ENCODE assay signal across 17 mouse cellular contexts in genomic region chr17:80557461-80557860, GRCm38 (mm10). TPM values are rescaled to one million over a fixed set of nuclear protein-coding genes. Genes with fewer than 3 reads are reported as not detected.
DNase-seq lines count a peak whose midpoint lies in the region; ATAC-seq and TF ChIP-seq lines count a peak whose summit lies in the region.
"Had no signal": no experiment of that assay in that cellular context is flagged by ENCODE, and none has a peak within 500 bp of the region (broad histone marks: within the 10 kb centered on the region; RNA-seq: fewer than 3 reads in every experiment).

No protein-coding gene starts in this region.

- intact Hi-C loops in heart, adult 2 months (cut with DNase I) = no loop called here
- intact Hi-C loops in left cerebral cortex, adult 2 months (cut with DNase I) = no loop called here
- intact Hi-C loops in left cerebral cortex, postnatal 4 days (cut with DNase I) = loop anchor here (10.0 kb wide), 2 partner anchors 103 to 263 kb away; partner anchors contain the start of genes Dhx57 and Morn2

- no peaks in the 10 kb centered on the region for H3K36me3 ChIP-seq in heart, adult 2 months (ENCODE audit: control insufficient read depth, insufficient read depth, low read length)
- no peaks in the 10 kb centered on the region for H3K36me3 ChIP-seq in heart, embryonic 12.5 days
- H3K36me3 ChIP-seq in embryonic facial prominence, embryonic 10.5 days (replicated peaks) = peaks cover 16% of the 10 kb centered on the region

- no peak for DNase-seq in heart, adult 2 months
- DNase-seq in left cerebral cortex, adult 2 months (ENCODE audit: extremely low spot score in 1 of 2, low spot score in 2 of 2) = no peak
- no peak for DNase-seq in left cerebral cortex, postnatal 4 days
- peak; percentile 19 for DNase-seq in thymus, postnatal 4 days
- DNase-seq in thymus, postnatal 36 days = no peak
- DNase-seq in embryonic facial prominence, embryonic 10.5 days (ENCODE audit: low spot score) = no peak
- DNase-seq: adrenal gland, adult 8-10 months; cerebellum, adult 11 months; cerebellum, postnatal 36 days; kidney, postnatal 14 days; layer of hippocampus, adult 9-11 months; lung, postnatal 10 days; spleen, adult 18-20 months had no signal

- TF ChIP-seq CTCF in heart, adult 2 months (IDR thresholded peaks at IDR 0.05) = peak; percentile 22; the same call in 1 of the 2 replicates
- TF ChIP-seq CTCF in left cerebral cortex, adult 2 months (IDR thresholded peaks at IDR 0.05) = peak; percentile 6; the same call in 1 of the 2 replicates

- no peaks in the 10 kb centered on the region; the same call in 1 of the 2 replicates for H3K4me1 ChIP-seq in heart, adult 2 months (ENCODE audit: control insufficient read depth, insufficient read depth, low read length)
- peaks cover 5% of the 10 kb centered on the region; the same call in 1 of the 2 replicates for H3K4me1 ChIP-seq in heart, embryonic 12.5 days (replicated peaks)
- H3K4me1 ChIP-seq in embryonic facial prominence, embryonic 10.5 days = peaks cover 14% of the 10 kb centered on the region

- no peak overlapping the region for H3K27ac ChIP-seq in heart, adult 2 months
- no peak overlapping the region for H3K27ac ChIP-seq in heart, embryonic 12.5 days (ENCODE audit: poor library complexity, severe bottlenecking)
- no peak overlapping the region for H3K27ac ChIP-seq in left cerebral cortex, adult 2 months
- H3K27ac ChIP-seq in embryonic facial prominence, embryonic 10.5 days (replicated peaks) = no peak overlapping the region
- H3K27ac ChIP-seq: neural tube, embryonic 12.5 days had no signal

- H3K27me3 ChIP-seq in heart, adult 2 months (ENCODE audit: control insufficient read depth, insufficient read depth, low read length) = no peaks in the 10 kb centered on the region
- H3K27me3 ChIP-seq in heart, embryonic 12.5 days (replicated peaks) = no peaks in the 10 kb centered on the region
- no peaks in the 10 kb centered on the region for H3K27me3 ChIP-seq in embryonic facial prominence, embryonic 10.5 days (replicated peaks; ENCODE audit: low read depth, poor library complexity, severe bottlenecking)
- H3K27me3 ChIP-seq: megakaryocyte, embryonic 14.5 days; neural tube, embryonic 12.5 days had no signal

- no peak for ATAC-seq in heart, embryonic 12.5 days (ENCODE audit: insufficient number of reproducible peaks, low FRiP score)
- ATAC-seq: forebrain, embryonic 16.5 days had no signal

- no peak overlapping the region for H3K4me3 ChIP-seq in heart, adult 2 months
- H3K4me3 ChIP-seq in heart, embryonic 12.5 days = no peak overlapping the region
- no peak overlapping the region for H3K4me3 ChIP-seq in left cerebral cortex, adult 2 months
- no peak overlapping the region for H3K4me3 ChIP-seq in embryonic facial prominence, embryonic 10.5 days
- H3K4me3 ChIP-seq: megakaryocyte, embryonic 14.5 days; neural tube, embryonic 12.5 days had no signal

- no peaks in the 10 kb centered on the region for H3K79me2 ChIP-seq in heart, adult 2 months (replicated peaks; ENCODE audit: control insufficient read depth, insufficient read depth, low read length)

- no peak overlapping the region for H3K4me2 ChIP-seq in heart, embryonic 12.5 days
- H3K4me2 ChIP-seq: neural tube, embryonic 12.5 days had no signal

- no peak overlapping the region for H3K9ac ChIP-seq in heart, adult 2 months (ENCODE audit: low read depth, low read length)
- no peak overlapping the region for H3K9ac ChIP-seq in heart, embryonic 12.5 days
- H3K9ac ChIP-seq: neural tube, embryonic 12.5 days had no signal

- no peak for TF ChIP-seq POLR2A in heart, adult 2 months (IDR thresholded peaks at IDR 0.05; ENCODE audit: insufficient read depth, low read depth, low read length)

- 0 out of 2 replicates have a peak, but pooled peaks cover 2% of the 10 kb centered on the region for H3K9me3 ChIP-seq in heart, embryonic 12.5 days (replicated peaks)
- no peaks in the 10 kb centered on the region for H3K9me3 ChIP-seq in embryonic facial prominence, embryonic 10.5 days
- H3K9me3 ChIP-seq: megakaryocyte, embryonic 14.5 days; neural tube, embryonic 12.5 days had no signal

- WGBS in heart, adult 2 months = 94% methylated on average over 5 of the region's 5 CpGs
- 86% methylated on average over 5 of the region's 5 CpGs for WGBS in heart, embryonic 12.5 days
- WGBS in embryonic facial prominence, embryonic 10.5 days = 95% methylated on average over 5 of the region's 5 CpGs

- TF ChIP-seq EP300 in heart, adult 2 months (IDR thresholded peaks at IDR 0.05; ENCODE audit: insufficient read depth, low read depth, low read length) = no peak

RNA-seq across cellular contexts. Expression of gene Cdkl4, which starts 20.2 kb away (rescaled TPM):
- under 1 TPM in 1 of 2 experiments, not detected in 1; 0.18 TPM for total RNA-seq in heart, adult 2 months (2021)
- polyA plus RNA-seq in heart, adult 2 months (2012; rRNA removed) = 0.18 TPM in 1 of 2 replicates, not detected in the other
- polyA plus RNA-seq in heart, embryonic 12.5 days (2016; fragmentation: Nextera tagmentation; extraction: Ambion mirVana) = 0.14 TPM in 1 of 2 replicates, not detected in the other
- total RNA-seq in left cerebral cortex, adult 2 months (2021) = 10 to 100 TPM; 17.9 to 18.9 TPM
- total RNA-seq in left cerebral cortex, postnatal 4 days (2021) = 1 to 10 TPM; 5.8 to 6.1 TPM
- polyA plus RNA-seq in embryonic facial prominence, embryonic 10.5 days (2016; fragmentation: Nextera tagmentation; extraction: Ambion mirVana) = 0.74 and 1.0 TPM in 2 replicates

Comparison
In these comparisons a context has a peak if more than half of its experiments do, and no peak if none do; other contexts are left out.
1. RNA of gene Cdkl4, which starts 20.2 kb away (total RNA-seq): 17.9 to 18.9 TPM in left cerebral cortex, adult 2 months and 5.8 to 6.1 TPM in left cerebral cortex, postnatal 4 days; 0.18 TPM in heart, adult 2 months; every median in the first group is over 4 times any median in the second.